ENCODE assay signal across 12 mouse cellular contexts in genomic region chr7:65509357-65509756, GRCm38 (mm10). TPM values are rescaled to one million over a fixed set of nuclear protein-coding genes. Genes with fewer than 3 reads are reported as not detected.
DNase-seq lines count a peak whose midpoint lies in the region; ATAC-seq and TF ChIP-seq lines count a peak whose summit lies in the region.
"Had no signal": no experiment of that assay in that cellular context is flagged by ENCODE, and none has a peak within 500 bp of the region (broad histone marks: within the 10 kb centered on the region; RNA-seq: fewer than 3 reads in every experiment).

No protein-coding gene starts in this region.

- no peak for TF ChIP-seq EP300 in stomach, postnatal 0 days (optimal IDR thresholded peaks at IDR 0.05)

- H3K4me2 ChIP-seq in stomach, postnatal 0 days (replicated peaks; ENCODE audit: low read depth), result no peak overlapping the region
- H3K4me2 ChIP-seq: neural tube, embryonic 12.5 days had no signal

- DNase-seq in adrenal gland, adult 2 months, result peak; percentile 62
- DNase-seq in adrenal gland, adult 18-20 months (ENCODE audit: low spot score in 2 of 2), result no peak
- DNase-seq in layer of hippocampus, adult 11-12 months (ENCODE audit: low spot score), result peak; percentile 68
- no peak for DNase-seq in layer of hippocampus, adult 9-10 months (ENCODE audit: low spot score)
- peak; percentile 32 for DNase-seq in gastrocnemius, postnatal 25 days
- DNase-seq in testis, postnatal 10 days (ENCODE audit: low spot score), result peak; percentile 58
- DNase-seq in T-cell, adult 2 months (ENCODE audit: low spot score), result no peak
- no peak for DNase-seq in stomach, postnatal 0 days (ENCODE audit: low spot score)
- DNase-seq: kidney, postnatal 25 days; liver had no signal

- H3K27me3 ChIP-seq in stomach, postnatal 0 days (ENCODE audit: control insufficient read depth, insufficient read depth, low read length), result no peaks in the 10 kb centered on the region
- H3K27me3 ChIP-seq: neural tube, embryonic 12.5 days had no signal

- H3K9me3 ChIP-seq in stomach, postnatal 0 days (ENCODE audit: control insufficient read depth, low read length), result no peaks in the 10 kb centered on the region
- H3K9me3 ChIP-seq: neural tube, embryonic 12.5 days had no signal

- no peak overlapping the region for H3K9ac ChIP-seq in stomach, postnatal 0 days (ENCODE audit: low read length)
- H3K9ac ChIP-seq: neural tube, embryonic 12.5 days had no signal

- WGBS in stomach, postnatal 0 days, result 80% methylated on average over 3 of the region's 3 CpGs

- TF ChIP-seq CTCF in stomach, postnatal 0 days (IDR thresholded peaks at IDR 0.05; ENCODE audit: low read depth), result no peak

- no peaks in the 10 kb centered on the region for H3K36me3 ChIP-seq in stomach, postnatal 0 days (ENCODE audit: control insufficient read depth, insufficient read depth, low read length)
- H3K36me3 ChIP-seq: neural tube, embryonic 12.5 days had no signal

- ATAC-seq in stomach, postnatal 0 days (ENCODE audit: low FRiP score, low TSS enrichment), result no peak

- H3K4me1 ChIP-seq in stomach, postnatal 0 days (replicated peaks; ENCODE audit: control insufficient read depth, insufficient read depth), result no peaks in the 10 kb centered on the region

- H3K4me3 ChIP-seq in stomach, postnatal 0 days (ENCODE audit: low read depth, low read length), result no peak overlapping the region
- H3K4me3 ChIP-seq: neural tube, embryonic 12.5 days had no signal

- H3K27ac ChIP-seq in stomach, postnatal 0 days (replicated peaks), result no peak overlapping the region
- H3K27ac ChIP-seq: macrophage; neural tube, embryonic 12.5 days had no signal

RNA-seq across cellular contexts. Expression of gene Tjp1, which starts 18.2 kb away (rescaled TPM):
- total RNA-seq in adrenal gland, adult 2 months (2021), result 100 to 1,000 TPM in 1 of 2 experiments, 10 to 100 TPM in 1; 61.1 to 101 TPM
- polyA plus RNA-seq in adrenal gland, adult 2 months (2012; rRNA removed), result 10.5 and 11.2 TPM in 2 replicates
- 10 to 100 TPM; 62.4 to 78.5 TPM for total RNA-seq in adrenal gland, adult 18-20 months (2021)
- 10 to 100 TPM; 26.1 to 32.7 TPM for total RNA-seq in gastrocnemius, postnatal 25 days (2021)
- polyA plus RNA-seq in stomach, postnatal 0 days (2015; fragmentation: Nextera tagmentation; extraction: Ambion mirVana), result 12.6 and 13.0 TPM in 2 replicates

Comparison
In these comparisons a context has a peak if more than half of its experiments do, and no peak if none do; other contexts are left out.
1. DNase-seq: peak in adrenal gland, adult 2 months (single experiment), layer of hippocampus, adult 11-12 months (single experiment), gastrocnemius, postnatal 25 days (single experiment) and testis, postnatal 10 days (single experiment); none in adrenal gland, adult 18-20 months (0 of 2), layer of hippocampus, adult 9-10 months (single experiment), T-cell, adult 2 months (single experiment) and stomach, postnatal 0 days (single experiment).